Mouse (Mus musculus): ENCODE measurements around the gene Irx2.

- TF ChIP-seq CTCF (IDR thresholded peaks at IDR 0.05; ENCODE audit: control insufficient read depth, insufficient read depth, low read length) (no peak), POLR2A (IDR thresholded peaks at IDR 0.05; ENCODE audit: borderline replicate concordance, control insufficient read depth, low read depth, low read length) (no peak)
Observed at GRCm38 (mm10) chr13:72624847-72625170, 3.8 kb upstream of the Irx2 start.

Measured in bone marrow, adult 2 months (tissue).